Mouse (Mus musculus): ENCODE data around the gene Mamld1. TPM values are rescaled to one million over a fixed set of nuclear protein-coding genes. Genes with fewer than 3 reads are reported as not detected.

The Mamld1 gene
- polyA plus RNA-seq, 1 experiment from 2014 or later, result 4.3 TPM

GRCm38 (mm10) chrX:71110333-71110732 lies 60.3 kb downstream of the Mamld1 start:
- no peaks in the 10 kb centered on the region for H3K27me3 ChIP-seq (ENCODE audit: control insufficient read depth, insufficient read depth, low read length)
- no peaks in the 10 kb centered on the region for H3K9me3 ChIP-seq (replicated peaks; ENCODE audit: control insufficient read depth, low read length)
- no peak for ATAC-seq (replicated peaks; ENCODE audit: insufficient number of reproducible peaks, low FRiP score, low TSS enrichment)
- H3K4me1 ChIP-seq (ENCODE audit: control insufficient read depth, insufficient read depth, low read length), result no peaks in the 10 kb centered on the region
- WGBS (ENCODE audit: insufficient replicate concordance), result 58% methylated on average over 2 of the region's 2 CpGs
- no peak overlapping the region for H3K4me3 ChIP-seq (ENCODE audit: low read depth, low read length)
- no peak overlapping the region for H3K27ac ChIP-seq (ENCODE audit: low read depth, low read length)
- no peaks in the 10 kb centered on the region for H3K36me3 ChIP-seq (ENCODE audit: control insufficient read depth, insufficient read depth, low read length)
- no peak overlapping the region for H3K9ac ChIP-seq (ENCODE audit: low read depth, low read length)
- no peak overlapping the region for H3K4me2 ChIP-seq

- no peak overlapping the region for H3K27ac ChIP-seq (ENCODE audit: low read depth, low read length)
- no peak for ATAC-seq (replicated peaks; ENCODE audit: insufficient number of reproducible peaks, low FRiP score, low TSS enrichment)
- H3K27me3 ChIP-seq (ENCODE audit: control insufficient read depth, insufficient read depth, low read length), result no peaks in the 10 kb centered on the region
- WGBS (ENCODE audit: insufficient replicate concordance), result 56% methylated on average over 4 of the region's 4 CpGs
- H3K9ac ChIP-seq (ENCODE audit: low read depth, low read length), result no peak overlapping the region
- no peak overlapping the region for H3K4me2 ChIP-seq
- H3K4me1 ChIP-seq (ENCODE audit: control insufficient read depth, insufficient read depth, low read length), result no peaks in the 10 kb centered on the region
- no peaks in the 10 kb centered on the region for H3K36me3 ChIP-seq (ENCODE audit: control insufficient read depth, insufficient read depth, low read length)
- no peak overlapping the region for H3K4me3 ChIP-seq (ENCODE audit: low read depth, low read length)
- H3K9me3 ChIP-seq (replicated peaks; ENCODE audit: control insufficient read depth, low read length), result no peaks in the 10 kb centered on the region
Observed at GRCm38 (mm10) chrX:71122359-71123293, 72.6 kb downstream of the Mamld1 start.

- Histone ChIP-seq H3K4me3 (ENCODE audit: low read depth, low read length) (no peak overlapping the region), H3K36me3 (ENCODE audit: control insufficient read depth, insufficient read depth, low read length) (no peaks in the 10 kb centered on the region), H3K9me3 (replicated peaks; ENCODE audit: control insufficient read depth, low read length) (no peaks in the 10 kb centered on the region), H3K9ac (ENCODE audit: low read depth, low read length) (no peak overlapping the region), H3K4me1 (ENCODE audit: control insufficient read depth, insufficient read depth, low read length) (no peaks in the 10 kb centered on the region), H3K4me2 (no peak overlapping the region), H3K27ac (ENCODE audit: low read depth, low read length) (no peak overlapping the region), H3K27me3 (ENCODE audit: control insufficient read depth, insufficient read depth, low read length) (no peaks in the 10 kb centered on the region)
- no peak for ATAC-seq (replicated peaks; ENCODE audit: insufficient number of reproducible peaks, low FRiP score, low TSS enrichment)
- WGBS (ENCODE audit: insufficient replicate concordance), result 71% methylated on average over 7 of the region's 7 CpGs
Observed at GRCm38 (mm10) chrX:71125013-71125412, 75.0 kb downstream of the Mamld1 start.

- no peaks in the 10 kb centered on the region for H3K4me1 ChIP-seq (ENCODE audit: control insufficient read depth, insufficient read depth, low read length)
- no peak overlapping the region for H3K27ac ChIP-seq (ENCODE audit: low read depth, low read length)
- no peak for ATAC-seq (replicated peaks; ENCODE audit: insufficient number of reproducible peaks, low FRiP score, low TSS enrichment)
- H3K9ac ChIP-seq (ENCODE audit: low read depth, low read length), result no peak overlapping the region
- H3K36me3 ChIP-seq (ENCODE audit: control insufficient read depth, insufficient read depth, low read length), result no peaks in the 10 kb centered on the region
- no peaks in the 10 kb centered on the region for H3K9me3 ChIP-seq (replicated peaks; ENCODE audit: control insufficient read depth, low read length)
- no peak overlapping the region for H3K4me2 ChIP-seq
- H3K4me3 ChIP-seq (ENCODE audit: low read depth, low read length), result no peak overlapping the region
- no peaks in the 10 kb centered on the region for H3K27me3 ChIP-seq (ENCODE audit: control insufficient read depth, insufficient read depth, low read length)
Observed at GRCm38 (mm10) chrX:71131464-71131863, 81.4 kb downstream of the Mamld1 start.

GRCm38 (mm10) chrX:71141390-71141789 lies 91.3 kb downstream of the Mamld1 start:
- H3K9me3 ChIP-seq (replicated peaks; ENCODE audit: control insufficient read depth, low read length), result no peaks in the 10 kb centered on the region
- H3K4me2 ChIP-seq, result no peak overlapping the region
- no peak overlapping the region for H3K27ac ChIP-seq (ENCODE audit: low read depth, low read length)
- no peaks in the 10 kb centered on the region for H3K36me3 ChIP-seq (ENCODE audit: control insufficient read depth, insufficient read depth, low read length)
- peaks cover 3% of the 10 kb centered on the region for H3K27me3 ChIP-seq (ENCODE audit: control insufficient read depth, insufficient read depth, low read length)
- no peaks in the 10 kb centered on the region for H3K4me1 ChIP-seq (ENCODE audit: control insufficient read depth, insufficient read depth, low read length)
- 89% methylated on average over 2 of the region's 2 CpGs for WGBS (ENCODE audit: insufficient replicate concordance)
- H3K9ac ChIP-seq (ENCODE audit: low read depth, low read length), result no peak overlapping the region
- H3K4me3 ChIP-seq (ENCODE audit: low read depth, low read length), result no peak overlapping the region
- ATAC-seq (replicated peaks; ENCODE audit: insufficient number of reproducible peaks, low FRiP score, low TSS enrichment), result no peak

- no peaks in the 10 kb centered on the region for H3K36me3 ChIP-seq (ENCODE audit: control insufficient read depth, insufficient read depth, low read length)
Observed at GRCm38 (mm10) chrX:71149441-71150050, 99.5 kb downstream of the Mamld1 start.

GRCm38 (mm10) chrX:71150551-71151001 lies 100.5 kb downstream of the Mamld1 start:
- WGBS (ENCODE audit: insufficient replicate concordance), result 75% methylated on average over 4 of the region's 4 CpGs
- Histone ChIP-seq H3K4me1 (ENCODE audit: control insufficient read depth, insufficient read depth, low read length) (no peaks in the 10 kb centered on the region), H3K9ac (ENCODE audit: low read depth, low read length) (no peak overlapping the region), H3K9me3 (replicated peaks; ENCODE audit: control insufficient read depth, low read length) (no peaks in the 10 kb centered on the region), H3K27ac (ENCODE audit: low read depth, low read length) (no peak overlapping the region), H3K4me3 (ENCODE audit: low read depth, low read length) (no peak overlapping the region), H3K4me2 (no peak overlapping the region), H3K36me3 (ENCODE audit: control insufficient read depth, insufficient read depth, low read length) (no peaks in the 10 kb centered on the region), H3K27me3 (ENCODE audit: control insufficient read depth, insufficient read depth, low read length) (peaks cover 5% of the 10 kb centered on the region)
- no peak for ATAC-seq (replicated peaks; ENCODE audit: insufficient number of reproducible peaks, low FRiP score, low TSS enrichment)

More at GRCm38 (mm10) chrX:71149441-71150050, 99.5 kb downstream of the Mamld1 start:
- no peaks in the 10 kb centered on the region for H3K9me3 ChIP-seq (replicated peaks; ENCODE audit: control insufficient read depth, low read length)
- H3K4me3 ChIP-seq (ENCODE audit: low read depth, low read length), result no peak overlapping the region
- no peaks in the 10 kb centered on the region for H3K4me1 ChIP-seq (ENCODE audit: control insufficient read depth, insufficient read depth, low read length)
- H3K27me3 ChIP-seq (ENCODE audit: control insufficient read depth, insufficient read depth, low read length), result peaks cover 5% of the 10 kb centered on the region
- H3K9ac ChIP-seq (ENCODE audit: low read depth, low read length), result no peak overlapping the region
- H3K27ac ChIP-seq (ENCODE audit: low read depth, low read length), result no peak overlapping the region
- WGBS (ENCODE audit: insufficient replicate concordance), result 47% methylated on average over 1 of the region's 1 CpGs
- ATAC-seq (replicated peaks; ENCODE audit: insufficient number of reproducible peaks, low FRiP score, low TSS enrichment), result no peak
- H3K4me2 ChIP-seq, result no peak overlapping the region

- ATAC-seq (replicated peaks; ENCODE audit: insufficient number of reproducible peaks, low FRiP score, low TSS enrichment), result no peak
- Histone ChIP-seq H3K4me3 (ENCODE audit: low read depth, low read length) (no peak overlapping the region), H3K27me3 (ENCODE audit: control insufficient read depth, insufficient read depth, low read length) (peaks cover 2% of the 10 kb centered on the region; the same call in 1 of the 2 replicates), H3K9ac (ENCODE audit: low read depth, low read length) (no peak overlapping the region), H3K9me3 (replicated peaks; ENCODE audit: control insufficient read depth, low read length) (no peaks in the 10 kb centered on the region), H3K36me3 (ENCODE audit: control insufficient read depth, insufficient read depth, low read length) (no peaks in the 10 kb centered on the region), H3K4me2 (no peak overlapping the region), H3K4me1 (ENCODE audit: control insufficient read depth, insufficient read depth, low read length) (no peaks in the 10 kb centered on the region), H3K27ac (ENCODE audit: low read depth, low read length) (no peak overlapping the region)
- 84% methylated on average over 3 of the region's 3 CpGs for WGBS (ENCODE audit: insufficient replicate concordance)
Observed at GRCm38 (mm10) chrX:71181526-71181925, 131.5 kb downstream of the Mamld1 start.

All from heart, embryonic 11.5 days (tissue).